Mouse (Mus musculus): ENCODE measurements around the gene Emx1.
"Not testable (repeated sequence)": the region's sequence is repeated elsewhere in the genome, so short reads cannot be mapped to it uniquely, and the experiment has no call there.

Emx1 gene

DNA sequence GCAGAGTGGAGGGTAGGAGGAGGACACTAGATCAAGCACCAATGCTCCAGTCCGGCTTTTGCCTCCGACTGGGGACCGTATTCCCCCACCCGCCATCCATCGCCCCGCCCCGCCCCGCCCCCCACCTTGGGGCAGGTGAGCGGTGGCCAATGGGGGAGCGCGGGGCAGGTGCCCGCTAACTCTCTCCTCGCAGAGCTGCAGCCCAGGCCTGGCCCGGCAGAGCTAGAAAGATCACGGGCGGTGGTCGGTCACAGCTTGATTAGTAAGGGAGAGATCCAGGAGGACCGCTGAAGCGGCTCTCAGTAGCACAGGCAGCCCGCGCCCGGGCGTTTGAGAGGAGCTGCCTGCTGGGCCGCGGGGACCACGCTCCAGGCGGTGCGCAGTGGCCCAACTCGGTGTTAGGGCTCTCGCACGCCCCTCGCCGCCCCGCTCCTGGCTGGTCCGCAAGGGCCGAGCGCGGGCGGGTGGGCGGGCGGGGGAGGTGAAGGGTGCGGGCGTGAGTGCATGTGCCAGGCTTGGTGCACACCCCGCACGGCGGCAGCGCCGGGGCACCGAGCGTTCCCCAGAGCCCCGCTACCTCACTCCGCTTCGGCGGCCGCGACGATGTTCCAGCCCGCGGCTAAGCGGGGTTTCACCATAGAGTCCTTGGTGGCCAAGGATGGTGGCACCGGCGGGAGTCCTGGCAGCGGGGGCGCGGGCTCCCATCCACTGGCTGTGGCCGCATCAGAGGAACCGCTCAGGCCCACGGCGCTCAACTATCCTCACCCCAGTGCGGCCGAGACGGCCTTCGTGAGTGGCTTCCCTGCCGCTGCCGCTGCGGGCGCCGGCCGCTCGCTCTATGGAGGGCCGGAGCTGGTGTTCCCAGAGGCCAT lies at the start of gene Emx1:
Gene Emx1 (plus strand): TSS at position 99 of the 872 bp plus-strand sequence.
- no peak for DNase-seq (ENCODE audit: low spot score)

DNA sequence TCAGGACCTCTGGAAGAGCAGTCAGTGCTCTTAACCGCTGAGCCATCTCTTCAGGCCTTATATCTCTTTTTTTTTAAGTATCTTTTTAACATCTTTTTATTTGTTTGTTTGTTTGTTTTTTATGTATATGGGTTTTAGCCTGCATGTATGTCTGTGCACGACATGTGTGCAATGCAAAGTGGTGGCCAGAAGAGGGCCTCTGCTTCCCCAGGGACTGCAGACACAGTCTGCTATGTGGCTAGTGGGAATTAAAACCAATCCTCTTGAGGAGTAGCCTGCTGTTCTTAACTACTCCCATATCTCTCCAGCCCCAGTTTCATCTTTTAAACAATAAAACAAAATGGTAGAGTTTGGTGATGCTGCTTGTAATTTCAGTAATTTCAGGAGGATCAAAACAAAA lies 47.7 kb upstream of the Emx1 start:
- no peak for DNase-seq (ENCODE audit: low spot score)

DNA sequence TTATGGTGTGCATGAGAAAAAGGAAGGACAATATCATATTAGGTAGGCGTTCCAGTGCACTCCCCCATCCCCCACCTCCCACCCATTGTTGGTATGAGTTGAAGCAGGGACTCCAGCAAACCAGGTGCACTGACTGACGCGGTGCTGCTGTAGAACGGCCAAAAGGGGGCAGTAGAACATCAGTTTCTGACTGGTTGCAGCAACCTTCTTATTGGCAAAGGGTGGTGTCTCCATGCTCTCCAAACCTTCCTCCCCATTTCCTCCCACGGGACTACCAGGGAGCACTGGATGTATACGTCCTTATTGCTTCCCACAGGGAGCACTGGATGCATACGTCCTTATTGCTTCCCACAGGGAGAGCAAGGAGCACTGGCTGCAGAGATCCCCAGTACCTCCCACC lies 46.2 kb upstream of the Emx1 start:
- DNase-seq (ENCODE audit: low spot score) = peak; percentile 29

DNA sequence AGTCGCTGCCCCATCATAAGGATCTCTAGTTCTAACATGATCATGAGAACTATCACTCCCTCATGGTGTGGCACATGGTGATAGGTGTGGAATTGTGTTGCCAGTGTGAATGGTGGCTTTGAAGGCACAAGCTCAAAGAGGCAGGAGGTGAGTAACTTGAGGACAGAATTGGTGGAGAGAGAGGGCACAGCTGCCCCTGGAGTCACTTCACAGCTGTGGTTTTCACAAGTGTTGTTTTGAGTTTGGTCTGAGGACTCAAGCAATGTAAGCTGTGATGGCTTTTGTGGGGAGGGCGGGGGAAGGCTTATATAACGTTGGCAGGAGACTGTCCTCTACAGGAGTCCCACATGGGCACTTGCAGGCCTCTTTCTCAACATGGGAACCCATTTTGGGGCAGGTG lies 42.8 kb upstream of the Emx1 start:
- DNase-seq (ENCODE audit: low spot score) = no peak

DNA sequence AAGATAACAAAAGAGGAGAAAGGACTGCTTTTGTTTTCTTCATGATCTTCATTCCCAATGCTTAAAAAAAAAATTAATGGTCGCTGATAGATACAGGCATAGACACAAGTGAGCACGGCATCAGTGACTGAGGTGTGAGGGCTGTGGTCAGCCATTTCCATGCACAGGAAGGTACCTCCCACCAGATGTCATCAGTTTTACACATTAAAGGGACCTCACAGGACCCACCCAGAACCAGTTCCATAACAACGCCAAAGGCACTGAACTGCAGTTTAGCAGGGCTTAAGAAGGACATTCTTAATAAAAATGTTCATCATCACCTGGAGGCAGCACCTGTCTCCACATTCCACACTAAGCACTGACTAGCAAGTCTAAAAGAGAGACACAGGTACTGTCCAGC lies 39.6 kb upstream of the Emx1 start:
- DNase-seq (ENCODE audit: low spot score) = no peak

DNA sequence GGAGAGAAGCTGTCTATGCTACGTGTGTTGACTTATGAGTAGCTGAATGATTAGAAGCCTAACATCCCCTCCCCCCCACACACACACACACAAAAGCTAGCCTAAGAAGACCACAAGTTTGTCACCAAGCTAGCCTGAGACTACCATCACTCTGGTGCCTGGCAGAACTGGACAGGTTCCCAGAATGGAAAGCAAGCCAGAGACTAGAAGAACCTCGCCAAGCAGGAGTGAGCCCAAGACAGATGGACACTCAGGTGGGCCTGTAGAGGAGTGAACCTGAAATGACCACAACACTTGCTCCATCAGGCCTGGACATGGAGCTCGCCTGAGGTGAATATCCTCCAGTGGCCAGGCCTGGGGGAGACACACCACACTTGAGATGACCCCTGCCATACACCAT lies 36.9 kb upstream of the Emx1 start:
- no peak for DNase-seq (ENCODE audit: low spot score)

DNA sequence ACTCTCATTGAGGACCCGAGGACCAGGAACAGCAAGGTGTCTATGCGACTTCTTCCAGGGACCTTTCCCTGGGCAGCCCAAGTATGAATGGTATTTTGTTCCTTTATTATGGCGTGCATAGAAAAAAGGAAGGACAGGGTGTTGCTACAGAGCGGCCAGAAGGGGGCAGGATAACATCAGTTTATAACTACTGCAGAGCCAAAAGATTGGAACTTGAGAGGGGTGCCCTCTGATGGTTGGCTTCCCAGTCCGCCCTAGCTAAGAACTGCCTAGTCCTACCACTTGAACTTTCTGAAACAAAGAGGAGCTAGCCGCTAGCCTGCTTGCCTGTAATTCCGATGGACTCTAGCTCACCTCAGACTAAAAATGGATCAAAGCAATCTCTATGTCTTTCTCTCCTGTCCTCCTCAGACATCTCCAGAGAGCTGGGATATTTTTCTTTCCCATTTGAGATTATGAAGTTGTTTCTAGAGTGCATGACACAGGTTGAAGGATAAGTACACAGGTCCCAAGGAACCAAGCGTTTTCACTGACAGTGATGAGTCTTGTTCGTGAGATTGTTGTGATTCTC lies 33.2 kb upstream of the Emx1 start:
- peak; percentile 60 for DNase-seq (ENCODE audit: low spot score)

DNA sequence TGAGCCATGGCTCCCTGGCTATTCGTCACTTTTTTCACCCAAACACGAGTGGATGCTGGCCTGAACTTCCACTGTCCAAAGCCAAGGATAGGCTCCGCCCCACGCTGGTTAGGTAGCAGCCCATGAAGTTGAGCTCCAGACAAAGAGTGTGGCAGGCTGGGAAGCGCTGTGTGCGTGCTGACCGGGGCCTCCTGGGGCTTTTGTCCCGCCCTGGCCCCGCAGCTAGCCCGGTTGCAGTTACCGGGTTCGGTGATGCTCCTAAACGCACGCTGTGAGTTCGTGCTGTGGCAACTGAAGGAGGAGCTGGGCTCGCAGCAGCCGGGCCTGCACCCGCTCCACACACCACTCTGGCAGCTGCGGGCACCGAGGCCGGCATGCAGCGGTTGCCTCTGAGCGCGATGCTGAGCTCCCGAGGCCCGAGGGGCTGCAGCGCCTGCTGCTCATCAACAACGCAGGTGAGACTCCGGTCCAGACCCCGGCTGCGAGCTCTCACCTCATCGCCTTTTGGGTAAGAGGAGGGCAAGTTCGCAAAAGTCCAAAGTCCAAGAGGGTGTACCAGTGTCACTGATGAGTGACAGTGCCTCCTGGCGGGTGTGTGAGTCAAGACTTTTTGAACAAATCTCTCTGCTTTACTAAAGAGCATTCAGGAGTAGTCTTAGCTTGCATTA lies 32.2 kb upstream of the Emx1 start:
- DNase-seq (ENCODE audit: low spot score) = peak; percentile 22

DNA sequence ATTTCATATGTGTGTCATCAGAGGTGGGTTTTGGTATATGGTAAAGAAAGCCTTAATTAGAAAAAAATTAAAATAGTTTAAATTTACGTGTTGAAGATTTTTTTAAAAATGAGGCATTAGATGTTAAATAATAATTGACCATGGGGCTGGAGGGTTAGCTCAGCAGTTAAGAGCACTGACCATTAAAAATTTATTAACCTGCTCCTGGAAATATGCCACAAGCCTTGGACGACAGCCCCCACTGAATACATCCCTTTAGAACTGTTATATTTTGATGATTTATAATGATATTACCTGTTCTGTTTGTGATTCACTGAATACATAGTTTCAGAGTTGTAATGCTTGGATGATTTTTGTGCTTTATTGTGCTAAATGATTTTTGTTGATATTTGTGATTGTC lies 30.7 kb upstream of the Emx1 start:
- not testable (repeated sequence) for DNase-seq (ENCODE audit: low spot score)

DNA sequence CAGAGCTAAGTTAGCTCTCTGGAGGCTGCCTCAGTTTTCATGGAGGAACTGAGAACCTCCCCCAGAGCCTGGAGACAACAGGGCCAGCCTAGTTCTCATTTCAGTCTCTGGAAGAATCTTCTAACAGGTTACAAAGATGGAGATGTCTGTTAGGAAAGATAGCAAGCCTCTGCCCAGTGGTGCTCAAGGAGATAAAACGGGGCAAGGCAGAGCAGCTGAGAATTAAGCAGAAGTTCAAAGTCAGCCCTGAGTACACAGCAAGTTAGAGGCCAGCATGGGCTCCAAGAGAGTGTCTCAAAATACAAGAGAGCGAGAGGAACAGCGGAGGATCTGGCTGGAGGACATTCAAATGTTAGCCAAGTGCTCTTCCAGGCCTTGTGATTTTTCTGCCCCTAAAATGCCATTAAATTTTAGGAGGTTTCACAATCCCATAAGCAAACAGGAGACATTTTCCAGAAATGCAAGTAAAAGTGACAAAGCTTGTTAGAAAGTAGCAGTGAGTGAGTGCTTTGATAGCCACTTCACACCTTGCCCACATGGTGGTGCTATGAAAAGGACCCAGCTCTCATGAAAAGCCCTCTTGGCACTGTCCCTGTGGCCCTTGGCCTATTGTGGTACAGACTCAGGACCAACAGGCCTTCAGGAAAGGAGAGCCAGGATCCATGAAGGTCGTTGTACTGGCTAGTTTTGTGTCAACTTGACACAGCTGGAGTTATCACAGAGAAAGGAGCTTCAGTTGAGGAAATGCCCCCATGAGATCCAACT lies 29.0 kb upstream of the Emx1 start:
- not testable (repeated sequence) for DNase-seq (ENCODE audit: low spot score)

DNA sequence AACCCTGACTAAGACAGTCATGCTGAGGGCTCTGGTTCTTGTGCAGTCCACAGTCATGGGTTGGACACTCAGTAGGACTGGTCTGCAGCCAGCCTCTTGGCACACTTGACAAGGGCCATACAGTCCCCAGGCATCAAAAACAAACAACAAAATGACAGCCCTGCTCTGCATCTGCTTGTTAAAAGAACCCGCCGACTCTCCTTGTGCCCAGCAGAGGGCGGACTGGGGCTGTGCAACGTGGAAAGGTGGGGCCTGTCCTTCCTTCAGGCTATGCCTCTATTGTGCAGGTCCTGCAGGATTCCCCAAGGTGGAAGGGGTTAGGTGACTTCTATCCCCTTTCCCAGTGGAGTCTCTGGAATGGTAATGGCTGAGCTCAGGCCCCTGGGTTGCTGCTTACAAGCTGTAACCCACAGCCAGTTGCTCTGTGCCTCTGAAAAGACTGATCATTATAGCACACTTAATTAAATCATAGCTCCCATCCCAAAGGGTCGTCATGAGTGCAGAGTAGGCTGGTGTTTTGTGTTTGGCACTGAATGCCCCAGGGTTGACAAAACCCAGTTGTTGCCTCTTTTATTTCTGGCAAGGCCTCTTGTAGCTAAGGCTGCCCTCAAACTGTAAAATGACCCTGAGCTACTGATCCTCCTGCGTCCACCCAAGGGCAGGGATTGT lies 28.0 kb upstream of the Emx1 start:
- DNase-seq (ENCODE audit: low spot score) = peak; percentile 55

DNA sequence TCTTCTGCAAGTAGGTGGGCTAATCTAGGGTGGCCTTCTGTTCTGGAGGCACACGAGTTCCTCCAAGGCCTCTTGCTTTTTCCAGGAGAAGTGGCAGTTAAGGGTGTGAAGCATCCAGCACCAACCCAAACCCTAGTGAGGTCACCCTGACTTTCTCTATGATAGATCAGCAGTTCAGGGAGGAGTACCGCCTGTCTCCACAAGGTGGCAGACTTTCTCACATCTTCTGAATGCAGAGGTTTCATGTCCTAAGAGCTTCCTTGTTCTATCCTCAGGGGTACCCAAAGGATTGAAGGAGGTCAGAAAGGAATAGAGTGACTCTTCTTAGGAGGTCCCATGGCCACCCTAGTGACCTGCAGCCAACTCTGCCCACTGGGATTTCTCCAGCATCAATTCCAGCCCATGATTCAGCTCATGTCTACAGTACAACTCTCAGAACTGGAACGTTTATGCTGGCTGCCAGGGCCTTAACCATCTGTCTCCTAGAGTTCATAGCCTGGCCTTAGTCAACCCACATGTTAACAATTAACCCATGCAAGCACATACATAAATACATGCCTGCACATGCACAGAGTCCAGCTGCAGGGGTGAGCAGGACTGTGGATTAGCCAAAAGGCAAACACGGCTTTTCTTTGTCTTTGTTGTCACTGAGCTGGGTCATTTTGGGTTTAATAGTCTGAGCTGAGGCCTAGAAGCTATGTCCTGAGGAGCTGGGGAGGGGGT lies 26.9 kb upstream of the Emx1 start:
- peak; percentile 65 for DNase-seq (ENCODE audit: low spot score)

DNA sequence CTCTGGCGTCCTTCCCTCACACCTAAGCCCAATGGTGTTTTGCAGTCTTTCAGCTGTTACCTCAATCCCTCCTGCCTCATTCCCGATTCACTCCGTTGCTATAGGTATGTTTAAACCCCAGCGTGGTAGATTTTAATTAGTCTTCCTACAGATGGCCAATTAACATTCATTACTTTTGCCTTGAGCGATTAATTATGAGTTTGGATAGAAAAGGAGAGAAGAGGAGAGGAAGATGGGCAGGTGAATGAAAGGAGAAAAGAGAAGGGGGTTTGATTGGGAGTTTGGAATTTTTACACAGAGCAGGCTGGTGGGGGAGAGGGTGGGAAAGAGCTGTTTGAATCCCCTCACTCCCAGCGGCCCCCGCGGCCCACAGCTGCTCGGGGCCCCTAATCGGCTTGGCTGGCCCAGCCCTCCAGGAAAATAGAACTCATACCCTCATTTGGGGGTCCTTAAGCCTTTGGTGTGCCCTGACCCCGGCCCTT lies 21.8 kb upstream of the Emx1 start:
- no peak for DNase-seq (ENCODE audit: low spot score)

DNA sequence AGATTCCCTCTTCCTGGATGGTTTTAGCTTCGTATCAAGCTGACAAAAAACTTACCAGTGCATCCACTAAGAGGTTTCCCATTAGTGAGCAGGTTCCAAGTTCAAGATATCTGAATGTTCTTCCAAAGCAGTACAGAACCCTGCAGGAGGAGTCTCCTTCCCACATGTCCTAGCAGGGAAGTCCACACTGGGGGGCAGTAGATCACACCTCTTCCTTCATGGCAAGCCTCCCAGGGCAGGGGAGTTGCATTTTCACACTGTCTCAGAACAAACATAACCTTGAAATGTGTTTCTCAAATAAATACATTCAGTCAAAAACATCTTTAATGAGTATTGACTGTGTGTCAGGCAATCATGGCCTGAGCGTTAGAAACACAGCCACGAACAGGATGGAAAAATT lies 7.7 kb upstream of the Emx1 start:
- DNase-seq (ENCODE audit: low spot score) = no peak

DNA sequence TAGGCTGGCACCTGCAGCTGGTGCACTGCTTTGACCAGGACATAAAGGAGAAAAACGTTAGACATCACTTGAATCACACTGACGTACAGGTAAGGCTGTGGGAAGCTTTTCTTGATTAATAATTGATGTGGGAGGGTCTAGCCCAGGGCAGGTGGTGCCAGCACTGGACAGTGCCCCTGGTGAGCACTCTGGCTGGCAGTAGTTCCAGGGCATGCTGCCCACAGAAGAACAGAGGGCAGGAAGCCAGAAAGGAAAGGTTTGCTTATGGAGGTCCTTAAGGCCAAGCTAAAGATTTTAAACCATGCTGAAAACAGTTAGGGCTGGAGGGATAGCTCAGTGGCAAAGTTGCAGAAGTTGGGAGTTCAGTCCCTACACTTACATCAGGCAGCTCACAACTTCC lies 7.2 kb upstream of the Emx1 start:
- DNase-seq (ENCODE audit: low spot score) = no peak

DNA sequence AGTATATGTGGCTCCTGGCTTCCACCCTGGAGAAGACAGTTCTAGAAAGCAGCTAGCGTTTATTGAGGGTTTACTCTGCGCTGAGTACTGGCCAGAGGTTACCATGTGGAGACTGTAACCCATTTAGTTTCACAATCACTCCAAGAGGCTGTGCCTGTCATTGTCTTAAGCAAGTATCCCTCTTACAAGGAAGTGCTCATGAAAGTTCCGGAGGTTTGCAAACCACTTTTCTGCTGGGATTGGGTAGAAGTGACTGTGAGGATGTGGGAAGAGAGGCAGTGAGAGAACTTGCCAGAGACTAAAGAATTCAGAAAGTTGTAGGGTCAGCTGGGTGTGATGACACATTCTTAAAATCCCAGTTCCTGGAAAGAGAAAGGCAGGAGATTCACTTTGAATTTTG lies 3.3 kb upstream of the Emx1 start:
- DNase-seq (ENCODE audit: low spot score) = no peak

DNA sequence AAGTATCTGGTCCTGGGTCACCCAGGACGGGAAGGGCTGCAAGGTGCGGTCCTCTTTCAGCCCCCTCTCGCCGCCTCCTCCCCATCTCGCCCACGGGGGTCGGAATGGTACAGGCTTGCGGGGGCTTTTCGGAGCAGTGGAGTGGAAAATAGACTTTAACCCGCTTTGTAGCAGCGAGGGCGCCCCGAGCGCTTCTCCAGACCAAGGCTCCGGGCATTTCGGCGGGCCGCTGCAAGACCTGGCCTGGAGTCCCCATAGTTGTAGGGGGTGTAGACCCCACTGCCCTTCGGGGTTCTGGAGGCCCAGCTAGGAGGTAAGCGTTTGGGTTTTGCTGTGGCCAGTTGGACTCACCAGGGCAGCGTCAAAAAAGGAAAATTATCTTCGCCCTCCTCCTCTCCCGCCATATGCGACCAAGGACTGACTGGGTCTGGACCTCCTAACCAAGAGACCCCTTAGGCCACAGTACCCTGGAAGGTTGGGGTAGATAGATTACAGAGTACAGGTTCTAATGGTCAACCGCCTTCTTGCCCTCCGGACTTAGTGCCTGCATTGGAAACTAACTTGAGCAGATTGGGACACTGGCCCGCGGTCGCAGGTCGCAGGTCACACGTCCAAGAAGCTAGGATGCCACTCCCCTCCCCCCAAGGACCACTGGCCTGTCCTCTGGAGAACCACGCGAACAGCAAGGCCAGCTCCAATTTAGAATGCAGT lies 1.1 kb upstream of the Emx1 start:
- DNase-seq (ENCODE audit: low spot score) = no peak

DNA sequence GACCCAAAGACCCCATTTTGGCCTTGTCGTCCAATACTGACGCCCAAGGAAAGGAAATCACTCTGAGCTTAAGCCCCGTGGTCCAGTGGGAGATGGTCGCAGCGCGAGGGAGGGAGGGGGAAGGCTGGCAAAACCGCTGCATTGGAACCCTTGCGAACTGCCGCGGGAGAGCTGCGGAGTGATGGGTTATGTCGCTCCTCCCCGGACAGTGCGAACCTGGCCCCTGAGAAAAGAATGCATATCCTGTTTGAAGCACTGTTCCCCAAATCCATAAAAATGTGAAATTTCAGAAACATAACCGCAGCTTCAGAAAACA lies 536 bp upstream of the Emx1 start:
- DNase-seq (ENCODE audit: low spot score) = no peak

DNA sequence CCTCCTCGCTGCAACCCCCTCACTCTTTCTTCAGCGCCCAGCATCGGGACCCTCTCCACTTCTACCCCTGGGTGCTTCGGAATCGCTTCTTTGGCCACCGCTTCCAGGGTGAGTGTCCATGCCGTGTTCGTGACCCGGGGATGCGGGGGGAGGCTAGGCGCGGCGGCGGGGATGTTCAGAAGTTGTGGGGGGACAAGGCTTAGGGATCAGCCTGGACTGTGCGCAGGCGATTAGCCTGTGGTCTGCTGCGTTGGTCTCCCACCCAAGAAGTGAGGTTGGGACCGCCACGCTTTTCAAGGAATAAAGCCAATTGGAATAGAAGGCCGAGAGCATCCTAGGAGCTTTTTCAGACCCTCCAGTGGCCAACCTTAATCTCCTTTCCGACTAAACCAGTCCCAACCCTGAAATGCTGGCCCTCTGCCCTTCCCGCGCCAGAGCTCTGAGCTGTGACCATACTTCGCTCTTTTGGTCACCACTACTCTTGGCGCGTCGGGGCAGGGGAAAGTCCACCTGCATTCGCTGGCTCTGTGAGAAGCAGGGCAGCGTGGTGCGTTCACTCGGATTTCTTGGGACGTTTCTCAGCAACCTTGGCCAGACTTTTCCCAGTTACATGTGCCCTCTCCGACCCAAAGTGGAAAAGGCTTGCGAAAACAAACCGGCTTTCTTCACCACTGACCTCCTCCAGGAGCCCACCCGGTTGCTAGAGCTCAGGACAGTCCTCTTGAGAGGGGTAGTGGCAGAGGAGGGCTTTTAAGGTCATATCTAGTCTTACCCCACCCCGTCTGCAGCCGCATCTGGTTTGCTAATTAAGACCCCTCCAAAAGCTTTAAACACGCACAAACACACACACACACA lies 1.2 kb downstream of the Emx1 start:
- no peak for DNase-seq (ENCODE audit: low spot score)

DNA sequence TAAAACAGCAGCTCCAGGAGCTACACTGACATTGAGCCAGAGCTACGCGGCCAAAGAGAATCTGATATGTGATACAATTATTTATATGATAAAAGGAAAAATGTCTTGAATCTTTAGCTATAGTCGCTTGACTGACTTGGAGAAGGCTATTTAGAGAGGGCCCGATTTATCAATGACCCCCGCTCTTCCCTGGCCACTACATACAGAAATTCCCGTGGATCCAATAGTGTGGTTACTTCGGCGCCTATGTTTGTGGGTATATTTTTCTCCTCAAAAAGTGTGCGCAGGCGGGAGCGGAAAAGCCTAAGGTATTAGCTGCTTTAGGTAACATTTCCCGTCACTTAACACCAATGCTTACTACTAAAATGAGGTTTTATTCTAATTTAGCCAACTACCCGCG lies 2.1 kb downstream of the Emx1 start:
- DNase-seq (ENCODE audit: low spot score) = no peak

Measured in urinary bladder, postnatal 25 days (tissue).